8 mouse cellular contexts compared by ENCODE assay signal in the genomic region with DNA sequence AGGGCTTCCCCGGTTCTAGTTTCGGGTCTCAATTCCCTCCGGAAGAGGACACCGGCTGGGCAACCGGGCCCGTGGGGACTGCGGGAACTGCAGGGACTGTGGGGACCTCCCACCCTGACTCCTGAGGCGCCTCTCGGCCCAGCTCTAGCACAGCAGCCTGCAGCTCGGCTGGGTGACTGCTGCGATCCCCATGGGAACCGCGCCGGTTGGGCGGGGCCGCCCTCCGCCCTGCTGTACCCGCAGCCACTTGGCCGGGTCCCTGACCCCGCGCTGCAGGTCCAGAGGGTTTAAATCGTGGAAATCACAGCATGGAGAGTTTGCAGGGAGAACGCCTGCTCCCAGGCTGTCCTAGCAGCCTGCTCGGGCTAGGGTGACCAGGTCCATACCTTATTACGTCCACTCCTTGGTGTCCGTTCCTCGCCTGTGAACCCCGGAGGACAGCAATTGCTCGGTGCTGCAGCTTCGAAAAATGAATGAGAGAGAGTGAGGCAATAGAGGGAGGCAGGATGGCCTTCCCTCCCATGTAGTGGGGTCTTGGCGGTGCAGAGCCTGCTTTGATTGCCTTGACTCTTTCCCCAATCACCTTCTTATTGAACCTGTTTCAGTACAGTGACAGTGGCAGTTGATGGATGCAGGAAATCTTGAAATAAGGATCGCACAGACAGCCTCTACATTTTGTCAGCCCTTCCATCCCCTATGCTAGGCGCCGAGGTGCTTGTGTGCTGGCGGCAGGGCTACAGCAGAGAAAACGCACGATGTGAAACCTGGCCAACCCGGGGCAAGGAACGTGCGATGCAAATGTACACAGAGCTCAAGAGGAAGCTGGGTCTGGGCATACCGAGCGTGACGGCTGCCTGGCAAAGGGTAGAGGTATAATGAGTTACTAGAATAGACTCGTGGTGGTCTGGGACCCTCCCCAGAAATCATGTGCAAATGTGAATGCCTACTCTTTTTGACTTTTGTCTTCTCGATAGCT. TPM values are rescaled to one million over a fixed set of nuclear protein-coding genes. Genes with fewer than 3 reads are reported as not detected.
DNase-seq lines count a peak whose midpoint lies in the region; ATAC-seq and TF ChIP-seq lines count a peak whose summit lies in the region.

TSS of gene Cdkl1 (minus strand) at position 738 of the 976 bp plus-strand sequence.

- H3K27me3 ChIP-seq in embryonic facial prominence, embryonic 14.5 days (replicated peaks; ENCODE audit: control insufficient read depth, insufficient read depth, low read length): peaks cover 3% of the 10 kb centered on the region; the same call in 1 of the 2 replicates
- no peaks in the 10 kb centered on the region for H3K27me3 ChIP-seq in heart, adult 2 months (ENCODE audit: control insufficient read depth, insufficient read depth, low read length)
- H3K27me3 ChIP-seq in limb, embryonic 12.5 days: peaks cover 36% of the 10 kb centered on the region
- peaks cover 37% of the 10 kb centered on the region for H3K27me3 ChIP-seq in midbrain, embryonic 12.5 days

- H3K9ac ChIP-seq in embryonic facial prominence, embryonic 14.5 days (ENCODE audit: low read depth, low read length): peak within 1 kb of the TSS; percentile 59
- peak within 1 kb of the TSS; percentile 28 for H3K9ac ChIP-seq in heart, adult 2 months (ENCODE audit: low read depth, low read length)
- peak within 1 kb of the TSS; percentile 59 for H3K9ac ChIP-seq in limb, embryonic 12.5 days (replicated peaks)
- peak within 1 kb of the TSS; percentile 66 for H3K9ac ChIP-seq in midbrain, embryonic 12.5 days (replicated peaks)

- H3K4me2 ChIP-seq in embryonic facial prominence, embryonic 14.5 days (ENCODE audit: low read depth, low read length): peak within 1 kb of the TSS; percentile 99
- peak within 1 kb of the TSS; percentile 100 for H3K4me2 ChIP-seq in limb, embryonic 12.5 days
- H3K4me2 ChIP-seq in midbrain, embryonic 12.5 days (replicated peaks): peak within 1 kb of the TSS; percentile 99

- peaks cover 8% of the 10 kb centered on the region for H3K4me1 ChIP-seq in embryonic facial prominence, embryonic 14.5 days (ENCODE audit: control insufficient read depth, insufficient read depth, low read length)
- H3K4me1 ChIP-seq in heart, adult 2 months (ENCODE audit: control insufficient read depth, insufficient read depth, low read length): no peaks in the 10 kb centered on the region
- H3K4me1 ChIP-seq in limb, embryonic 12.5 days (replicated peaks): peaks cover 12% of the 10 kb centered on the region
- peaks cover 9% of the 10 kb centered on the region for H3K4me1 ChIP-seq in midbrain, embryonic 12.5 days

- peak; percentile 90 for ATAC-seq in embryonic facial prominence, embryonic 14.5 days (ENCODE audit: low read depth)
- ATAC-seq in limb, embryonic 12.5 days (ENCODE audit: insufficient number of reproducible peaks, insufficient read depth, low FRiP score, low TSS enrichment, low read depth): peak; percentile 68; the same call in 1 of the 2 replicates
- peak; percentile 90 for ATAC-seq in midbrain, embryonic 12.5 days (ENCODE audit: low FRiP score, low read depth)

- peak within 1 kb of the TSS; percentile 53 for H3K4me3 ChIP-seq in embryonic facial prominence, embryonic 14.5 days (ENCODE audit: low read depth, low read length)
- H3K4me3 ChIP-seq in heart, adult 2 months: peak within 1 kb of the TSS; percentile 71
- H3K4me3 ChIP-seq in limb, embryonic 12.5 days (replicated peaks): peak within 1 kb of the TSS; percentile 59
- peak within 1 kb of the TSS; percentile 59 for H3K4me3 ChIP-seq in midbrain, embryonic 12.5 days

- no peaks in the 10 kb centered on the region for H3K9me3 ChIP-seq in embryonic facial prominence, embryonic 14.5 days (ENCODE audit: control insufficient read depth, low read length)
- no peaks in the 10 kb centered on the region for H3K9me3 ChIP-seq in limb, embryonic 12.5 days
- no peaks in the 10 kb centered on the region for H3K9me3 ChIP-seq in midbrain, embryonic 12.5 days

- H3K27ac ChIP-seq in embryonic facial prominence, embryonic 14.5 days (replicated peaks; ENCODE audit: low read depth, low read length): no peak within 1 kb of the TSS
- H3K27ac ChIP-seq in heart, adult 2 months: peak within 1 kb of the TSS; percentile 33; the same call in 1 of the 2 replicates
- H3K27ac ChIP-seq in limb, embryonic 12.5 days: no peak within 1 kb of the TSS
- no peak within 1 kb of the TSS for H3K27ac ChIP-seq in midbrain, embryonic 12.5 days (replicated peaks)

- peak; percentile 30 for TF ChIP-seq CTCF in heart, adult 2 months (IDR thresholded peaks at IDR 0.05)

- intact Hi-C loops in heart, adult 2 months (cut with DNase I): no loop called here

- no peak for TF ChIP-seq EP300 in heart, adult 2 months (IDR thresholded peaks at IDR 0.05; ENCODE audit: insufficient read depth, low read depth, low read length)

- TF ChIP-seq POLR2A in heart, adult 2 months (IDR thresholded peaks at IDR 0.05; ENCODE audit: insufficient read depth, low read depth, low read length): no peak

- H3K79me2 ChIP-seq in heart, adult 2 months (replicated peaks; ENCODE audit: control insufficient read depth, insufficient read depth, low read length): no peaks in the 10 kb centered on the region

- WGBS in embryonic facial prominence, embryonic 14.5 days: 1% methylated on average over 31 of the region's 45 CpGs
- 2% methylated on average over 45 of the region's 45 CpGs for WGBS in heart, adult 2 months
- WGBS in limb, embryonic 12.5 days: 2% methylated on average over 45 of the region's 45 CpGs
- WGBS in midbrain, embryonic 12.5 days: 2% methylated on average over 45 of the region's 45 CpGs

- no peaks in the 10 kb centered on the region for H3K36me3 ChIP-seq in embryonic facial prominence, embryonic 14.5 days (ENCODE audit: control insufficient read depth, insufficient read depth, low read length)
- H3K36me3 ChIP-seq in heart, adult 2 months (ENCODE audit: control insufficient read depth, insufficient read depth, low read length): no peaks in the 10 kb centered on the region
- H3K36me3 ChIP-seq in limb, embryonic 12.5 days: no peaks in the 10 kb centered on the region
- no peaks in the 10 kb centered on the region for H3K36me3 ChIP-seq in midbrain, embryonic 12.5 days

- DNase-seq in urinary bladder, adult 18-20 months (ENCODE audit: low spot score in 2 of 2): peak; percentile 15 to 54
- DNase-seq in urinary bladder, postnatal 10 days (ENCODE audit: low spot score): no peak
- peak; percentile 61 for DNase-seq in embryonic facial prominence, embryonic 14.5 days (ENCODE audit: low spot score)
- peak; percentile 73 to 77 for DNase-seq in heart, adult 2 months
- peak; percentile 88 for DNase-seq in kidney, adult 18-20 months
- peak; percentile 71 for DNase-seq in spleen, adult 12 weeks (ENCODE audit: low spot score)

RNA-seq across cellular contexts. Expression of gene Cdkl1, which starts in this region (rescaled TPM):
- 1.9 and 2.9 TPM in 2 replicates for polyA plus RNA-seq in embryonic facial prominence, embryonic 14.5 days (2014; fragmentation: Nextera tagmentation; extraction: Ambion mirVana)
- total RNA-seq in heart, adult 2 months (2021): 10 to 100 TPM in 1 of 2 experiments, 1 to 10 TPM in 1; 9.3 to 11.2 TPM
- polyA plus RNA-seq in heart, adult 2 months (2012; rRNA removed): 2.0 and 3.0 TPM in 2 replicates
- 0.88 and 1.2 TPM in 2 replicates for polyA plus RNA-seq in limb, embryonic 12.5 days (2016; fragmentation: Nextera tagmentation; extraction: Ambion mirVana)
- polyA plus RNA-seq in midbrain, embryonic 12.5 days (2016; fragmentation: Nextera tagmentation; extraction: Ambion mirVana): 0.54 and 1.1 TPM in 2 replicates
